Mouse (Mus musculus) ES-E14 (cell line): ENCODE measurements around the gene Gcnt1.

Experiments used
- HCFC1 ChIP-seq: IDR thresholded peaks from 2 replicates; pipeline ENCODE4 v1.6.1; 2012; ENCODE audit warnings: low read length, inconsistent platforms, borderline replicate concordance; ENCODE audit not compliant: insufficient read depth
- MAFK ChIP-seq: IDR thresholded peaks from 2 replicates; pipeline ENCODE4 v1.6.1; 2014; ENCODE audit warnings: mild to moderate bottlenecking, low read depth, low read length, inconsistent platforms; ENCODE audit not compliant: insufficient read depth

DNA sequence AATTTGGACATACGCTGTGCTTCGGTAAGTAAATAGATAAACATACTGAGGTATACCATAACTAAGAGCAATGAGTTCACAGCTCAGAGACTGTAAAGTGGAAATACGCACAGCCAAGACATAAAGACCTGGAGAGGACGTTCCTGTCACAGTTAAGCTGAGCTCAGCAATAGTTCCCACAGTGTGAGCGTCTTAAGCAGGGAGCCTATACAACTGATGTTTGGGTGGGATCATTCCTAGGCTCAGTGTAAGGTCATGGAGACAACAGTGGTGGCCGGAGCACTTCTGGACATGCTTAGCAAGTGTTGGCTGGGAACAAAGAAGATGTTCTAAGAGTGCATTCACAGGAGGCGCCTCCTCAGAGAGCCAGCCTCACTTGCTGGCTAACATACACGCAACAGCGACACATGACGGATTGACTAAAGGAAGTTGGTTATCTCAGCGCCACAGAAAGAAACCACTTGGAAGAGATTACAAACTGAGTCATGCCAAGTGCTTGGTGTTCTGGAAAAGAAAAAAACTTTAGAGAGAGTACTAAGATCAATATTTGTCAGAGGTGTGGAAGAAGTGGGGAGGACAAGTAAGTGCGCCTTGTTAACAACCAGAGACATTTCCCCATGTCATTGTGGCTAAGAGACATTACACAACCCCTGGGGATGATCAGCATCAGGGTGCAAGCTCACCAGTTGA is 37.9 kb downstream of the Gcnt1 start:
- TF ChIP-seq HCFC1 (no peak), MAFK (no peak)
